Mouse (Mus musculus) embryonic fibroblast, embryonic 13.5 days (primary cell): ENCODE data around the gene Arhgef3.

Source experiments
- CTCF ChIP-seq: IDR thresholded peaks from 2 replicates; pipeline ENCODE4 v1.5.1; 2011; ENCODE audit warnings: mild to moderate bottlenecking, control low read depth, low read length, moderate library complexity, borderline replicate concordance; ENCODE audit not compliant: insufficient read depth
- POLR2A ChIP-seq: IDR thresholded peaks from 2 replicates; pipeline ENCODE4 v1.6.1; 2011; ENCODE audit warnings: low read depth, mild to moderate bottlenecking, control low read depth, low read length, moderate library complexity

GRCm38 (mm10) chr14:27364668-27365257, 250.1 kb downstream of the Arhgef3 start:
- TF ChIP-seq POLR2A (no peak), CTCF (no peak)
